Mouse (Mus musculus) olfactory bulb, adult 2 months (tissue): ENCODE data around the gene Pomc. TPM values are rescaled to one million over a fixed set of nuclear protein-coding genes. Genes with fewer than 3 reads are reported as not detected.
A peak's percentile ranks its signal among the peaks of the same experiment; 100 is the strongest.
"Not testable (repeated sequence)": the region's sequence is repeated elsewhere in the genome, so short reads cannot be mapped to it uniquely, and the experiment has no call there.

ENCODE experiments used
- H3K27ac ChIP-seq: fragments of 200-500 bp; 2 replicates; pipeline ENCODE4 v1.5.1; 2012; ENCODE audit warnings: low read depth, low read length; ENCODE audit not compliant: insufficient read depth
- H3K4me1 ChIP-seq: fragments of 200-500 bp; 2 replicates; pipeline ENCODE4 v1.6.1; 2012; ENCODE audit warnings: low read length; ENCODE audit not compliant: control insufficient read depth, insufficient read depth
- H3K4me3 ChIP-seq: fragments of 200-500 bp; 2 replicates; pipeline ENCODE4 v1.5.1; 2012; ENCODE audit warnings: mild to moderate bottlenecking, low read depth, low read length, moderate library complexity; ENCODE audit not compliant: insufficient read depth
- CTCF ChIP-seq: fragments of 200-500 bp; IDR thresholded peaks from 2 replicates; pipeline ENCODE4 v1.5.1; 2012; ENCODE audit warnings: low read depth, mild to moderate bottlenecking, low read length, moderate library complexity; ENCODE audit not compliant: insufficient read depth
- POLR2A ChIP-seq: fragments of 200-500 bp; IDR thresholded peaks from 2 replicates; pipeline ENCODE4 v1.6.1; 2012; ENCODE audit warnings: mild to moderate bottlenecking, low read depth, low read length, moderate library complexity; ENCODE audit not compliant: insufficient read depth
- WGBS: fragments of 180-500 bp; shearing (Covaris S2); methylation state at CpG from one replicate; pipeline ENCODE4 v1.1.7; 2018; 5-methylcytosine and 5-hydroxymethylcytosine counted together
- polyA plus RNA-seq: library from polyadenylated mRNA; stranded (reverse); fragments of >200 nt; gene quantifications from 2 replicates; pipeline ENCODE4 v1.2.4, GENCODE M21; 2012; ENCODE audit warnings: low replicate concordance; ENCODE audit not compliant: missing spikeins, insufficient read depth, insufficient read length

The Pomc gene
- polyA plus RNA-seq, 1 experiment: not detected

DNA sequence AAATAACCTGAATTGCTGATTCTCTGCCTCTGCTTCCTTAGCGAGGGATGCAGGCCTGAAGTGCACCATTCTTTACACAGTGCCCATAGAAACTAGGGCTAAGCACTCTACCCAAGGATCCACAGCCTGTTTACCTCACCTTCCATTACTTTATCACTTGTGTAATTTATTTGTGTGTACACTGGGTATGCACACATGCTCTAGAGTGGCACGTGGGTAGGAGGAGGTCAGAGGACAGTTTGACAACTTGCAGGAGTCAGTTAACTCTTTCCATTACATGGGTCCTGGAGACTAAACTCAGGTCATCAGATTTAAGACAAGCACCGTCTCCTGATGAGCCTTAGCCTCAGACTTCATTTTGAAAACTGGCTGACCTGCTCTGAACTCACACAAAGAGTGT lies 36.2 kb upstream of the Pomc start:
- Histone ChIP-seq H3K4me1 (peaks cover 7% of the 10 kb centered on the region; the same call in 1 of the 2 replicates), H3K27ac (no peak overlapping the region), H3K4me3 (no peak overlapping the region)
- WGBS: 78% methylated on average over 3 of the region's 3 CpGs
- no peak for TF ChIP-seq POLR2A
- TF ChIP-seq CTCF: no peak

- WGBS: 94% methylated on average over 3 of the region's 3 CpGs
- Histone ChIP-seq H3K4me3 (no peak overlapping the region), H3K4me1 (peaks cover 7% of the 10 kb centered on the region; the same call in 1 of the 2 replicates), H3K27ac (no peak overlapping the region)
- TF ChIP-seq CTCF: no peak
- no peak for TF ChIP-seq POLR2A
Measured at GRCm38 (mm10) chr12:3919423-3919822, 35.3 kb upstream of the Pomc start.

DNA sequence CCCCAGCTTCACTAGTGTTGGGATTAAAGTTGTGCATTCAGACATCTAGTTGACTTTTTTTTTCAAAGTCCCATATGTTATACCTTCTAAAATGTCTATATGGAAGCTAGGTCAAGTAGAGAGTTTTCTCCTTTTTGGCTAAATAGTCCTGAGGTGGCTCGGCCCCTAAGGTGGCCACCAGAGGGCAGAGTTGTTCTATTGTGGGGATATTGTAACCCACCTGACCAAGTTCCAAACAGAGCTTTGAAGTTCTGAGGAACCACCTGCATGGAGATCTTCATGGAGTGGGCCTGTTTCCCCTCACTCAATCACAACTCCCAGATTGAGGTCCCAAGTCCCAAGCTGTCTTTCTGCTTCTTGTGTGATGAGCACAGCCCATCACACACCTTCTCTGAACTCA lies 28.6 kb upstream of the Pomc start:
- peak; percentile 21; the same call in 1 of the 2 replicates for TF ChIP-seq CTCF
- no peak for TF ChIP-seq POLR2A
- no peak overlapping the region for H3K4me3 ChIP-seq
- H3K27ac ChIP-seq: no peak overlapping the region
- 6% methylated on average over 1 of the region's 1 CpGs for WGBS
- H3K4me1 ChIP-seq: peaks cover 3% of the 10 kb centered on the region

GRCm38 (mm10) chr12:3928841-3929240 lies 25.9 kb upstream of the Pomc start:
- WGBS: 37% methylated on average over 3 of the region's 3 CpGs
- Histone ChIP-seq H3K4me1 (peaks cover 3% of the 10 kb centered on the region), H3K4me3 (no peak overlapping the region), H3K27ac (no peak overlapping the region)
- TF ChIP-seq POLR2A (no peak), CTCF (0 out of 2 replicates have a peak, but pooled peaks have one; percentile 20)

DNA sequence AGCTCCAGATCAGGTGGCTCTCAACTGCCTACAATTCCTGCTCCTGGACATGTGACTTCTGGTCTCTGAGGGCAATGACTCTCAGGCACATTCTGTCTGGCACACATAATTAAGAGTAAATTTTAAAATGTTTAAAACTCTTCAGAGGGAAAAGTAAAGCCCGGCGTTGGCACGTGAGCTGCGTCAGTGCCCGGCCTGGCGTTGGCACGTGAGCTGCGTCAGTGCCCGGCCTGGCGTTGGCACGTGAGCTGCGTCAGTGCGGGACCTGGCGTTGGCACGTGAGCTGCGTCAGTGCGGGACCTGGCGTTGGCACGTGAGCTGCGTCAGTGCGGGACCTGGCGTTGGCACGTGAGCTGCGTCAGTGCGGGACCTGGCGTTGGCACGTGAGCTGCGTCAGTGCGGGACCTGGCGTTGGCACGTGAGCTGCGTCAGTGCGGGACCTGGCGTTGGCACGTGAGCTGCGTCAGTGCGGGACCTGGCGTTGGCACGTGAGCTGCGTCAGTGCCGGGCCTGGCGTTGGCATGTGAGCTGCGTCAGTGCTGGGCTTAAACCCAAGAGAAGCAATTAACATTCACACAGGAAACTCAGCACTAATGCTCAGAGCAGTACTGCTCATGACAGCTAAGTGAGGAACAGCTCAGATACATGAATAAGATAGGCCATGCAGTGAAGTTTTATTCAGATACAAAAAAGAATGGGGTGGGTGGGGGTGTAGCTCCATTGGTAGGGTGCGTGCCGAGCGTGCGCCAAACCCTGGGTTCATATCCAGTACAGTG lies 24.5 kb upstream of the Pomc start:
- not testable (repeated sequence) for H3K4me3 ChIP-seq, H3K4me1 ChIP-seq, H3K27ac ChIP-seq
- 59% methylated on average over 36 of the region's 47 CpGs for WGBS

- Histone ChIP-seq H3K4me1 (no peaks in the 10 kb centered on the region), H3K27ac (no peak overlapping the region), H3K4me3 (no peak overlapping the region)
- WGBS: 47% methylated on average over 11 of the region's 11 CpGs
- TF ChIP-seq POLR2A (no peak), CTCF (no peak)
Measured at GRCm38 (mm10) chr12:3942026-3942425, 12.7 kb upstream of the Pomc start.

DNA sequence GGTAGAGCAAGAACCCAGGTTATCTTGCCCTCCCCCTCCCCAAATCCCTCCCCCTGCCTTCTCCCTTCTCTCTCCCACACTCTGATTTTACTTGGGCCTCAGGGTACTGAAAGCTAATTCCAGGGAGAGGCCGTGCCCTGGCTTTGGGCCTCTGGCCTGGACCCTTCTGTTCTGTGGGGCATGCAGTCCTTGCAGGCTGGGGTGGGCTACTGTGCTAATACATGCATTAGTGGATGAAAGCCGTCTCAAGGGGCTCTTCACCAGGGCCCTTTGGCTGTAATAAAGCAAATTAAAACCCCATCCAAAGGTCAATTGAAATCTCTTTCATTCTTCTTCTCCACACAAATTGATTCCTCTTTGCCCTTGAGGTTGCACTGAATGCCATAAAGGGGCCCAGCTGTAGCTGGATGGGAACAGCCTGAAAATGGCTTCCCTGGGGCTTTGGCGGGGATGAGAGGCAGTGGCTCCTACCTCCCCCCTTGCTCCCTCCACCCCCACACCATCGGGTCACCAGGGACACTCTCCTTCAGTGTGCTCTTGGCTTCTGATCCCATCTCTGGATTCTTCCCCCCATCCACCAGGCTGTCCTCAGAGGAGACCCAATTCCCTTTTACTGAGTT lies 10.2 kb upstream of the Pomc start:
- 70% methylated on average over 4 of the region's 4 CpGs for WGBS
- TF ChIP-seq CTCF: no peak
- no peak for TF ChIP-seq POLR2A
- Histone ChIP-seq H3K27ac (no peak overlapping the region), H3K4me3 (no peak overlapping the region), H3K4me1 (no peaks in the 10 kb centered on the region)

DNA sequence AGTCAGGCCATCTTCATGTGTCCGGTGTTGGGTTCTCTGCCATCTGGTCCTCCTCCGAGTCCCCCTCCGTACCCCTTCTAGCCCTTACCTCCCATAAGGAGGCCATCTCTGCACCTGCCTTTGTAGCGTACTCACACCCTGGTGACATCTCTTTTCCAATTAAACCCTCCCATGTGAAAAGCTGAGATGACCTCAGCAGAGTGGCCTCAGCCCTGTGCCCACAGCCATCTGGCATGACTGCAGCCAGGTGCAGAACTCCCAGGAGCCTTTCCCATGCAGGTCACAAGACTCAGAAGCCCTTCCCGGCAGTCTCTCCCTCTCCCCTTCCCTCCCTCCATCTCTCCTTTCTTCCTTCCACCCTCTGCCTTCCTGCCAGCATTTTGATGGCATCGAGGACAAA lies 7.2 kb upstream of the Pomc start:
- H3K27ac ChIP-seq: no peak overlapping the region
- WGBS: 72% methylated on average over 6 of the region's 6 CpGs
- H3K4me3 ChIP-seq: no peak overlapping the region
- H3K4me1 ChIP-seq: no peaks in the 10 kb centered on the region
- TF ChIP-seq CTCF (no peak), POLR2A (no peak)

GRCm38 (mm10) chr12:3955371-3955770 lies 620 bp downstream of the Pomc start:
- 30% methylated on average over 10 of the region's 10 CpGs for WGBS
- TF ChIP-seq CTCF (no peak), POLR2A (no peak)

GRCm38 (mm10) chr12:3956351-3956750 lies 1.6 kb downstream of the Pomc start:
- Histone ChIP-seq H3K27ac (no peak overlapping the region), H3K4me1 (peaks cover 12% of the 10 kb centered on the region), H3K4me3 (no peak overlapping the region)
- no peak for TF ChIP-seq CTCF
- no peak for TF ChIP-seq POLR2A
- WGBS: 17% methylated on average over 3 of the region's 3 CpGs

More at GRCm38 (mm10) chr12:3955371-3955770, 620 bp downstream of the Pomc start:
- no peak overlapping the region for H3K4me3 ChIP-seq
- peaks cover 9% of the 10 kb centered on the region for H3K4me1 ChIP-seq
- H3K27ac ChIP-seq: no peak overlapping the region
